Mouse (Mus musculus): Measurements from ENCODE around the gene Pabpn1.
"Not testable (repeated sequence)": the region's sequence is repeated elsewhere in the genome, so short reads cannot be mapped to it uniquely, and the experiment has no call there.

The Pabpn1 gene

DNA sequence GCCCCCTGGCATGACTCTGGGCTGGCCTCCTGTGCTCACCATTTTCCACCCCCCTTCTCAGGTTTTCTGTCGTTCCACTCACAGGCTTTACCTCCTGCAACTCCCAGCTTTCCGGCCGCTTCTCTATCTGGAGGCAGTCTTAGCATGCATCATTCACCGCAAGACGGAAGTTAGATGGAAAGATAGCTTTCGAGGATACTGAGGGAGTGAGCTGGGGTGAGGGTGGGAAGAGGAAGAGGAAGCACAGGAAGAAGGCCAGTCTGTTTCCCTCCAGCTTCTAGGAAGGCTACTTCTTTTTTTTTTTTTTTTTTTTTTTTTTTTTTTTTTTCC, 44.5 kb downstream of the Pabpn1 start:
- DNase-seq (ENCODE audit: low read depth, low spot score): no peak

DNA sequence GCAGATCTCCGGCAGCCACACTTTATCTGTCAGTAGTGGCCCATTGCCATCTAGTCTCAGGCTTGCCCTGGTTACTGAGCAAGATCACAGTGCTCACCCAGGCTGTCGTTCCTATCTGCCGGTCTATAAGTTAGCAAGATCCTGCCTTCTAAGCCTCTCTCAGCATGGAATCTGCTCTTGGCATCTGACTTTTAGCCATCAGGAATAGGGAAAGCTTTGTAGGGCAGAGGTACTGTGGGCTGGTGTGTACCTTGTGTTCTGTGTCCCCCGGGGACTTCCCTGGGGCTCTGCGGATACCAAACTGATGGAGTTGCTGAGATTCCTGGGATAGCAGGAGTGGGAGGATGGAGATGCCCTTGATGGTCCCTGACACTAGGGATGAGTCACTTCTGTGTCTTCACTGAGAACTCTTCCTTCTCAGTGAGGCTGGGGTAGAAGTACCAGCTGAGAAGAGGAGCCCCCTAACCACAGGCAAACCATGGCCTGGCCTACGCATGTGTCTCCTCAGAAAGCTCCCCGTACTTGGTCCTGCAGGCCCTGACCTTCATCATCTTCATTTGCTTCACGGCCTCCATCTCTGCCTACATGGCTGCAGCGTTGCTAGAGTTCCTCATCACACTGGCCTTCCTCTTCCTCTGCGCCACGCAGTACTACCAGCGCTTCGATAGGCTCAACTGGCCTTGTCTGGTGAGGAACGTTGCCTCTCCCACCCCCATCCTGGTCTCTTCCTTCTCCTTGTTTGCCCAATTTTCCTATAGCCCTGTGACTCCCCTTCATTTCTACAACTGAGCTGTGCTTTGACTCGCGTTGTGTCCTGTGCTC, 45.3 kb downstream of the Pabpn1 start:
- DNase-seq (ENCODE audit: low read depth, low spot score): no peak

GRCm38 (mm10) chr14:54938431-54939219, 46.3 kb downstream of the Pabpn1 start:
- DNase-seq (ENCODE audit: low read depth, low spot score): no peak

GRCm38 (mm10) chr14:54939434-54940175, 47.3 kb downstream of the Pabpn1 start:
- no peak for DNase-seq (ENCODE audit: low read depth, low spot score)

GRCm38 (mm10) chr14:54940176-54940530, 47.9 kb downstream of the Pabpn1 start:
- no peak for DNase-seq (ENCODE audit: low read depth, low spot score)

GRCm38 (mm10) chr14:54941024-54941978, 49.0 kb downstream of the Pabpn1 start:
- DNase-seq (ENCODE audit: low read depth, low spot score): no peak

GRCm38 (mm10) chr14:54942479-54942878, 50.2 kb downstream of the Pabpn1 start:
- no peak for DNase-seq (ENCODE audit: low read depth, low spot score)

GRCm38 (mm10) chr14:54943971-54944370, 51.7 kb downstream of the Pabpn1 start:
- DNase-seq (ENCODE audit: low read depth, low spot score): no peak

GRCm38 (mm10) chr14:54944939-54945338, 52.6 kb downstream of the Pabpn1 start:
- no peak for DNase-seq (ENCODE audit: low read depth, low spot score)

DNA sequence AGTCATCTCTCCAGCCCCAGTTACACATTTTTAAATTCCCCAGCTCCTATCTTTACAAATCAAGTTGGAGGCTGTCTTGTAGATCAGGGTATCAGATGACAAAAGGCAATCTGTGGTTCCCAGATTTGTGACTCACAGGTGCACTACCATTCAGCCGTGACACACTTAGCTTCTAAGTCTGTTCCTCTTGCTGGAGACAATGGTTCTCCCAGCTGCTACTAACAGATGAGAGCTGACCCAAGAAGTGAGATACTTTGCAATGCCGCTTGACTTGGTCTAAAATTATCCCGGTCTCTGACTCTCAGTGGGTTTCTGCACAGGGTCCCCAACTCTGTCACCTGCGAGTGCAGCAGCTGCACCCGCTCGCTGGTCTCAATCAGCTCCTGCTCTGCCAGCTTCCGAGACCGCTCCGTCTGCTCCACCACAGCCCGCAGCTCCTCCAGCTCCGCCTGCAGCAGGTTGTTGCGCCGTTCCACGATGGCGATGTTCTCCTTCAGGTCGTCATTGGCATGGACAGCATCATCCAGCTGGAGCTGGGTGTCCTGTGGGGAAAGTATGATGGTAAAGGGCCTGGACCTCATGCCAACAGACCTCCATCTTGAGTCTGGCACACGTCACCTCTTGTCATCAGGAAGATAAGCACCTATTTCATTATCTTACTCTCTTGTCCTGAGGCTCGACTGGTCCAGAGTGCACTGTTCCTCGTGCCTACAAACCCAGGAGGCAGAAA, 53.8 kb downstream of the Pabpn1 start:
- DNase-seq (ENCODE audit: low read depth, low spot score): no peak

- not testable (repeated sequence) for DNase-seq (ENCODE audit: low read depth, low spot score)
Observed at GRCm38 (mm10) chr14:54947008-54947407, 54.7 kb downstream of the Pabpn1 start.
